Mouse (Mus musculus) thymus, adult 18-20 months (tissue): ENCODE measurements around the gene Cops7b.
"Not testable (repeated sequence)": the region's sequence is repeated elsewhere in the genome, so short reads cannot be mapped to it uniquely, and the experiment has no call there.

Experiments
- DNase-seq, 2 experiments: peaks; one replicate each; pipeline ENCODE4 v3.0.0; 2022; ENCODE audit warnings: mixed read lengths in 2 of 2

The Cops7b gene

DNA sequence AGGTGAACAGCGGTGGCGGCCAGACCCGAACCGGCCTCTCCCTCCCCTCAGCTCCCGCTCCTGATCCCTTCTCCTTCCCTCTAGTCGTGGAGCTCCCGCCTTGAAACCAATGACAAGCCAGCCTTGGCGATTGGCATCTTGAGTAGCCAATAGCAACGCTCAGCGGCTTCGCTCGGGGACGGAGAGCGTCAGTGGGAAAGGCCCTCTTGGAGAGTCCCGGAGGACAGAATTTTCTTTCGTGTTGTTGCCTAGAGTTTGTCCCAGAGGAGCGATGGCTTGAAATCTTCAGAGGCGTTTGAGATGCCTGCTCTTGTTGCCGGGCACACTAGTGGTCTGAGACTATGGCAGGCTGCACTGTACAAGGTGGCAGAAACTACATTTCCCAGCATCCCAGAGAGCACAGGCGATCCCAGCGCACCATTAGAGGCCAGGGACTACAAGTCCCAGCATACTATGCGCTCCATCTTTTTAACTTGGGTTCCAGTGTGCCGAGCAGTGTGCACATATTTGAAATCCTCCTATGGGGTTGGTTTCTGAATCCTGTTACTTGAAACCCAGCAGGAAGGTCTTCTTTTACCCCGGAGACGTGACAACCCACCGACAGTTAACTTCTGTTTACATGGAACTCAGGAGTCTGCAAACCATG, at the start of gene Cops7b, which contains the start of gene Pde6d:
Gene Cops7b, plus strand, starts transcription at position 454 of the 646 bp plus-strand sequence.
Gene Pde6d, minus strand, starts transcription at position 179 of the 646 bp plus-strand sequence.
- peak; percentile 87 to 93 for DNase-seq

GRCm38 (mm10) chr1:86533411-86534130, 49.1 kb upstream of the Cops7b start:
- no peak for DNase-seq

- no peak for DNase-seq
Measured at GRCm38 (mm10) chr1:86538383-86538782, 44.3 kb upstream of the Cops7b start.

DNA sequence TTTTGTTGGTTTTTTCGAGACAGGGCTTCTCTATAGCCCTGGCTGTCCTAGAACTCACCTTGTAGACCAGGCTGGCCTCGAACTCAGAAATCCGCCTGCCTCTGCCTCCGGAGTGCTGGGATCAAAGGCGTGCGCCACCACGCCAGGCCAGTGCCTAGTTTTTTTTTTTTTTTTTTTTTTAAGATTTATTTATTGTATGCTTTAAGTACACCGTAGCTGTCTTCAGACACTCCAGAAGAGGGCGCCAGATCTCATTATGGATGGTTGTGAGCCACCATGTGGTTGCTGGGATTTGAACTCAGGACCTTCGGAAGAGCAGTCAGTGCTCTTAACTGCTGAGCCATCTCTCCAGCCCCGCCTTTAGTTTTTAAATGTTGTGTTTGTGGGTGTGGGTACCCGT, 43.1 kb upstream of the Cops7b start:
- DNase-seq = not testable (repeated sequence)

- no peak for DNase-seq
Measured at GRCm38 (mm10) chr1:86542584-86542983, 40.1 kb upstream of the Cops7b start.

- no peak for DNase-seq
Measured at GRCm38 (mm10) chr1:86546797-86547196, 35.9 kb upstream of the Cops7b start.

DNA sequence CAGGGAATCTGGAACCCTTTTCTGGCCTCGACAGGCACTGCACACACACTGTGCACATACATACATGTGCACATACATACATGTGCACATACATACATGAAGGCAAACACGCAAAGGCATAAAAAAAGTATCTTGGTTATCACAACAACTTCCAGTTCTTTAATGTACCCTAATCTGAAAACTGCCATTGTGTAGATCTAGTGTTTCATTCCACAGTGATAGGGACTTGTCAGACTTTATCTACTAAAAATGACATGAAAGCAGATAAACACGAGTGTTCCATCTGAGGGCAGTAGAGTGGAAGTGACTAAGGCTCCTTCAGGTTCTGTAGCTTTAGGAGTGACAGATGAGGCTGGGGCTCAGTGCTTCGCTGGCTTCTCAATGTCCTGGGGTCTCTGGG, 31.4 kb upstream of the Cops7b start:
- no peak for DNase-seq

DNA sequence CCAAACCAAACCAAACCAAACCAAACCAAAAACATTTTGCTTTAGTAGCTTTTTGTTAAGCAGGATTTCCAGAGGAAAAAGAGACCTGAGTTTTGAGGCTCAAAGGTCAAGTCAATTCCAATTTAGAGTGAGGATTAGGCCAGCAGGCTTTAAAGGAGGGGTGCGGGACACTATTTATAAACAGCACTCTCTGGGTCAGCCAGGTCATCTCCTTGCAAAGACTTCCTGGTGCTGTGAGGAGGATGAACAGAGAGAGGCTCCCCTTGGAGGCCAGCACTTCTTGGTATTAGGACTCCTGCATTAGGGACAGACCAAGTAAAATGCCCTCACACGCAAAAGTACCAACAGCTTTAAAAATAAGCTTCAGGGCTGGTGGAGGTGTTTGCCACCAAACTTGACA, 30.8 kb upstream of the Cops7b start:
- DNase-seq = no peak

GRCm38 (mm10) chr1:86555665-86556064, 27.0 kb upstream of the Cops7b start:
- no peak for DNase-seq

- no peak for DNase-seq
Measured at GRCm38 (mm10) chr1:86557872-86558271, 24.8 kb upstream of the Cops7b start.

GRCm38 (mm10) chr1:86559232-86559631, 23.5 kb upstream of the Cops7b start:
- DNase-seq = no peak

- no peak for DNase-seq
Measured at GRCm38 (mm10) chr1:86562663-86563062, 20.0 kb upstream of the Cops7b start.

GRCm38 (mm10) chr1:86568409-86568808, 14.3 kb upstream of the Cops7b start:
- no peak for DNase-seq

- no peak for DNase-seq
Measured at GRCm38 (mm10) chr1:86569292-86569860, 13.3 kb upstream of the Cops7b start.

DNA sequence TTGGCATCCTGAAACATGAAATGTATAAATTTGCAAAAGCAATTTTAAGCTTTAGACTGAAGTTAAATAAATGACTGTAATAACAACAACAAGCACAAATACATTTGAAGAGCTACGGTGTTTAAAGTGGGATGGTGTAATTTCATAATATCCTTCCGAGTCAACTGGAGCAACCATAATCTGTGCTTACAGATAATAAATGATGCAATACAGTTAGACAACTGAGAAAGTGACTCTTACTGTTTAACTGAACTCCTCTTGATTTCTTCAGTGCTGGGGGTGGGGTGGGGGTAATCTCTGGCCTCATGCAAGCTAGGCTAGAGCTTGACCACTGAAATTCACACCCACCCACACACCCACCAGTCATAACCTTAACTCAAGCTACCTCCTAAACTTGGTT, 11.3 kb upstream of the Cops7b start:
- no peak for DNase-seq

- no peak for DNase-seq
Measured at GRCm38 (mm10) chr1:86571941-86572340, 10.8 kb upstream of the Cops7b start.

DNA sequence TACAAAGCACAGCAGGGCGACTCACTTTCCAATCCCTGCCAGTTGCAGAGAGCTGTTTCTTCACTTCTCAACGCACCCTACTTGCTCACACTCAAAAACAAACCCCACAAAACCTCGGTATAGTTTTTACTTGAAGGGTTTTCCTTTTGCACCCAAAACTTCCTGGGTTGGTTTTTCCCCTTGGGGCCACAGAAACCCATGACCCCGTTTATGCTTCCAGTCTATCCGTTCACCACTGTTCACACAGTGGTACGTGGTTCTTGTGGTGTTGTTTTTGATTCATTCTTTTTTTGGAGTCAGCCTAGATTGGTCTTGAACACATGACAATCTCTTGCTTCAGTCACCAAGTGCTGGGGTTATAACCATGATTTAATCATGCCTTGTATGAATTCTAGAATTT, 2.3 kb upstream of the Cops7b start:
- DNase-seq = no peak

DNA sequence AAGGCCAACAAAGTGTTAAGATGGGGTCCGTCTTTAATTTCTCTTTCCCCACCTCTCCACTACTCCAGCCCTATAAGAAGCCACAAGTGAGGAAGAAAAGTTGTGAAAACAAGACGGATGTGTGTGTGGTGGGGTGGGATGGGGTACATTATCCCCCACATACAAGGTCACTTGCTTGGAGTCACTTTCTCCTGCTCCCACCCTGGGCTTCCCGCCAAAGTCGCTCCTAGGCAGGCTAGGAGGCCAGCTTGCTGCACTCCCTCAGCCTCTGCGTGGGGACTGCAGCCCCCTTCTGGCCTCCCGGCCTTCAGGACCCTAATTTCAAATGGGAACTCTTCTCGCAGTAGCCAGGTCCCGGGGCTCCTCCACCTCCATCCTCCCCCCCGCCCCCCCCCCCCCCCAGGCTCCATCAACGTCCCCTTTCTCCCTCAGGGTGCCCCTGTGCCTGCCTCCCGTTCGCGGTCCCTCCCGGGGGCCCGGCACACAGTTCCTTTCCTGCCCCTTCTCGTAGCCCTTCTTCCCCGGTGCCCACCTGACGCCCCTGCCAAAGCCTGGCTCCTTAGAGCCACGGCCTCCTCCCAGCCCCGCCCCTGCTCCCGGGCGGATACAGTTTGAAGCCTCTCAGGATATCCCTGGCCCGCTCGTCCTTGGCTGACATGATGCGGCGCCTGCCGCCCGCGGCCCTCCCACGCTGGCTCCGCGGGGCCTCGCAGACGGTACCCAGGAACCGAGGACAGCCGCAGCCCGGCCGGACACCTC, 833 bp upstream of the Cops7b start:
- DNase-seq = peak in 1 of 2 experiments; percentile 24

DNA sequence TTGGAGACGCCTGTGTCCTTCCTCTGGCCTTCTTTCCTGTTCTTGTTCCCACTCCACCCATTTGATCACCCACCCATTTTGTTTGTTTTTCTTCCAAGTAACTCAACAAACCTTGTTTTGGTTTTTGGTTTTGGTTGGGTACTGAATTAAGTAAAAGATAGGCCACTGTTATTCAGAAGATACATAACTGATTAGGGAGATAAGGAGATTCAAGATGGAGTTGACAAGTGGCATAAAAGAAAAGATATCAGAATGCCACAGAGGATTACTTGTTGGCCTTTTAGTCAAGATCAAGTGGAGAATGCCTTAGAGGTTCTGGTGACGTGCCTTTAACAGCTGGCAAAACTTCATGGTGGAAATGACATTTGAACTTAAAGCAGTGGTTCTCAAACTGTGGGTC, 1.0 kb downstream of the Cops7b start:
- DNase-seq = no peak

- peak; percentile 55 to 56 for DNase-seq
Measured at GRCm38 (mm10) chr1:86586992-86587391, 4.3 kb downstream of the Cops7b start.

DNA sequence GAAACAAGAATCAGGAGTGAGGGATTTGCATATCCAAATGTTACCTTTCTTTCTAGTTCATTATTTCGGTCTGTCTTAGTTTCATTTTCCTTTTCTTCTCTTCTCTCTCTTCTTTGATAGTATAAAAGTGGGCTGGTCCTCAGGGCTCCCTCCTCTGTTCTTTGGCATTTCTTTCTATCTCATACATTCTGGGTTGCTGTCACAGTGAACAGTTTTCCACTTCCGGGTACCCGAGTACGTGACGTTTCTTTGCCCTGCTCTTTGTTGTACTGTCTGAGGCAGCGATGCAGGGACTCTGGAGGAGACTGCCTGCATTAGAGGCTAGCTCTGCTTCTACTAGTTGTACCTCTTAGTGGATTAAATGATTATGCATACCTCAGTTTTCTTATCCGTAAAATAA, 11.8 kb downstream of the Cops7b start:
- DNase-seq = no peak

- no peak for DNase-seq
Measured at GRCm38 (mm10) chr1:86595315-86595714, 12.6 kb downstream of the Cops7b start.

- no peak for DNase-seq
Measured at GRCm38 (mm10) chr1:86596512-86596911, 13.8 kb downstream of the Cops7b start.
